Mouse (Mus musculus): Measurements from ENCODE around the gene Hrct1. TPM values are rescaled to one million over a fixed set of nuclear protein-coding genes. Genes with fewer than 3 reads are reported as not detected.

Hrct1 gene
- polyA plus RNA-seq (2015; fragmentation: Nextera tagmentation; extraction: Ambion mirVana): 11.8 and 19.3 TPM in 2 replicates

DNA sequence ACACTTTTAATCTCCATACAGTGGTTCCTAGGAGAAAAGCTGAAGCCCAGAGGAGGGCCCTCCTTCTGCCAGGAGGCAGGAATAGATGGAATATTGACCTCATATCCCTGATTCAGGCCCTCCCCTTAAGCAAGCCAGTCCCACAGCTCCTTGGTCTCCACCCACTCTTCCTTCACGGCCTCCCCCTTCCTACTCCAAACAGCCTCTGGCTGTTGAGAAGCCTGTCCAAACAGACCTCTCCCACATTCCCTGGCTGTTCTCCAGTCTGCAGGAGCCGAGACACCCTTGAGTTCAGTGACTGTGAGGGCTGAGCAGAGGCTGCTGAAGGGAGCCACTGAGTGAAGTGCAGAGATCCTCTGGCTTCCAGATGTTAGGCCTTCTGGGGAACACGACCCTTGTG is at the start of gene Hrct1:
Hrct1 (plus strand) TSS at position 194 of the 400 bp plus-strand sequence.
- 6% methylated on average over 3 of the region's 3 CpGs for WGBS
- H3K9ac ChIP-seq (replicated peaks; ENCODE audit: low read depth): no peak within 1 kb of the TSS; the same call in 1 of the 2 replicates

DNA sequence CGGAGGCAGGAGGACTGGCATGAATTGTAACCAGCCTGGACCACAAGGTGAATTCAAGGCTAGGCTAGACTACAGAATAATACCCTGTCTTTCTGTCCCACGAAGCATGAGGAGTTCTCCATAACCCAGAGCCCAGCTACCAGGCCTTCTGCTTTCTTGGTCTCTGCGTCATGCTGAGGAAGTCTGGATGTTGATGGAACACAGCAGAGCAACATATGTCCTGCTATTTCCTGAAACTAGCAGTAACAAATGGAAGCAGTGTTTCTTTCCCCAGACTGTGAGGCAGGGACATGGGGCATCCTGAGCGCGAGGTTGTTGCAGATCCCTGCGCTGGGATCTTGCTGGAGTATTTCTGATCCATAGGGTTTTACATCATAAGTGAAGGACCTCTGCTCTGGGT is 48.4 kb upstream of the Hrct1 start:
- DNase-seq (ENCODE audit: low spot score): no peak
- Histone ChIP-seq H3K4me1 (ENCODE audit: insufficient read depth, low read depth, low read length) (no peaks in the 10 kb centered on the region), H3K4me2 (replicated peaks; ENCODE audit: low read depth, low read length) (no peak overlapping the region), H3K9me3 (ENCODE audit: low read length) (no peaks in the 10 kb centered on the region), H3K4me3 (ENCODE audit: low read depth, low read length) (no peak overlapping the region), H3K27ac (ENCODE audit: low read length) (no peak overlapping the region), H3K36me3 (ENCODE audit: insufficient read depth, low read length) (peaks cover 19% of the 10 kb centered on the region; the same call in 1 of the 2 replicates), H3K9ac (replicated peaks; ENCODE audit: low read depth) (no peak overlapping the region), H3K27me3 (replicated peaks; ENCODE audit: insufficient read depth, low read length) (no peaks in the 10 kb centered on the region)
- no peak for TF ChIP-seq CTCF (IDR thresholded peaks at IDR 0.05)
- TF ChIP-seq EP300 (IDR thresholded peaks at IDR 0.05): no peak
- WGBS: 89% methylated on average over 6 of the region's 6 CpGs
- no peak for ATAC-seq

More for the DNA sequence above, at the start of gene Hrct1:
- DNase-seq (ENCODE audit: low spot score) (peak; percentile 98), ATAC-seq (peak; percentile 73)
- H3K36me3 ChIP-seq (ENCODE audit: insufficient read depth, low read length): no peaks in the 10 kb centered on the region
- no peak for TF ChIP-seq CTCF (IDR thresholded peaks at IDR 0.05)
- peak; percentile 92 for TF ChIP-seq EP300 (IDR thresholded peaks at IDR 0.05)
- H3K9me3 ChIP-seq (ENCODE audit: low read length): no peaks in the 10 kb centered on the region
- no peak within 1 kb of the TSS for H3K4me3 ChIP-seq (ENCODE audit: low read depth, low read length)
- H3K4me2 ChIP-seq (replicated peaks; ENCODE audit: low read depth, low read length): 0 out of 2 replicates have a peak within 1 kb of the TSS, but pooled peaks have one; percentile 8
- H3K4me1 ChIP-seq (ENCODE audit: insufficient read depth, low read depth, low read length): peaks cover 29% of the 10 kb centered on the region; the same call in 1 of the 2 replicates
- H3K27ac ChIP-seq (ENCODE audit: low read length): peak within 1 kb of the TSS; percentile 97
- H3K27me3 ChIP-seq (replicated peaks; ENCODE audit: insufficient read depth, low read length): no peaks in the 10 kb centered on the region

DNA sequence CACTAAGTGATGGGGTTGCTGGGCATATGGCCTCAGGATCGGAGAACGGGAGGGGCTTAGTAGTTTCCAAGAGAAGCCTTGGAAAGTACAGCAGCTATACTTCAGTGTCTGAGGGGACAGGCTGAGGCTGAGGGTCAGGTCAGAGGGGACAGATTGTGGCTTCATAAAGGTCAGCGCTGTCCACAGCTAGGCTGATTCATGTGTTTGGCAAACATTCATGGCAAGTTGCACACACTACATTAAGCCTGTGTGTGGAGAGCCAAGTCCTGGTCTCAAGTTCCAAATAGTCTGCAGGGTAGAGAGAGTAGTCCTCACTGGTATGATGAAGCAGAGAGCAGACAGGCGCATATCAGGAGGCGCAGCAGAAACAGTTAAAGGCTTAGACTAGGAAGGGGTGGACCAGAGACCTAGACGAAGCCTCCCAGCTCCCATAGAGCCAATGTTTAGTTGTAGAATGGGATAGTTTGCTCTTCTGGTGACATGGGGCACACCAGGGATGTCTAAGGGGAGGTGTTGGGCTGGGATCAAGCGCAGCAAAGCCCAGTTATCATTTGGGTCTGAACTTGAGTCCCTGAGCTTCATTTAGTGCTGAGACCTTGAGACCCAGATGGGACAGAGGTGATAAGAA is 47.5 kb upstream of the Hrct1 start:
- 83% methylated on average over 7 of the region's 7 CpGs for WGBS
- DNase-seq (ENCODE audit: low spot score) (no peak), ATAC-seq (no peak)
- no peaks in the 10 kb centered on the region for H3K27me3 ChIP-seq (replicated peaks; ENCODE audit: insufficient read depth, low read length)
- H3K4me2 ChIP-seq (replicated peaks; ENCODE audit: low read depth, low read length): no peak overlapping the region
- no peak for TF ChIP-seq EP300 (IDR thresholded peaks at IDR 0.05)
- no peak for TF ChIP-seq CTCF (IDR thresholded peaks at IDR 0.05)
- H3K27ac ChIP-seq (ENCODE audit: low read length): no peak overlapping the region
- no peaks in the 10 kb centered on the region for H3K9me3 ChIP-seq (ENCODE audit: low read length)
- H3K36me3 ChIP-seq (ENCODE audit: insufficient read depth, low read length): peaks cover 19% of the 10 kb centered on the region; the same call in 1 of the 2 replicates
- H3K4me3 ChIP-seq (ENCODE audit: low read depth, low read length): no peak overlapping the region
- no peak overlapping the region for H3K9ac ChIP-seq (replicated peaks; ENCODE audit: low read depth)
- H3K4me1 ChIP-seq (ENCODE audit: insufficient read depth, low read depth, low read length): no peaks in the 10 kb centered on the region

DNA sequence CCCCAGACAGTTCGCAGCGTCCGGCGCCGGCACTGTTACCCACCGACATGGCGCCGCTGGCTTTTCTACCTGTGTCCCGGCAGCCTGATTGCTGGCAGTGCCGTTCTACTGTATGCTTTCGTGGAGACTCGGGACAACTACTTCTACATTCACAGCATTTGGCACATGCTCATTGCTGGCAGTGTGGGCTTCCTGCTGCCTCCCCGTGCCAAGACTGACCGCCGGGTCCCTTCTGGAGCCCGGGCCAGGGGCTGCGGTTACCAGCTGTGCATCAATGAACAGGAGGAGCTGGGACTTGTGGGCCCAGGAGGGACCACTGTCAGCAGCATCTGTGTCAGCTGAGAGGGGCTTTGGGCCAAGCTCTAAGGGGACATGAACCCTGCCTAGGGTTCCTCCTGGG is 37.0 kb upstream of the Hrct1 start:
- H3K9me3 ChIP-seq (ENCODE audit: low read length): no peaks in the 10 kb centered on the region
- H3K4me2 ChIP-seq (replicated peaks; ENCODE audit: low read depth, low read length): no peak overlapping the region
- no peak overlapping the region for H3K9ac ChIP-seq (replicated peaks; ENCODE audit: low read depth)
- no peak for TF ChIP-seq EP300 (IDR thresholded peaks at IDR 0.05)
- no peaks in the 10 kb centered on the region for H3K36me3 ChIP-seq (ENCODE audit: insufficient read depth, low read length)
- no peak overlapping the region for H3K27ac ChIP-seq (ENCODE audit: low read length)
- peaks cover 2% of the 10 kb centered on the region; the same call in 1 of the 2 replicates for H3K4me1 ChIP-seq (ENCODE audit: insufficient read depth, low read depth, low read length)
- no peaks in the 10 kb centered on the region for H3K27me3 ChIP-seq (replicated peaks; ENCODE audit: insufficient read depth, low read length)
- no peak overlapping the region for H3K4me3 ChIP-seq (ENCODE audit: low read depth, low read length)
- 90% methylated on average over 17 of the region's 17 CpGs for WGBS
- no peak for ATAC-seq
- DNase-seq (ENCODE audit: low spot score): no peak

DNA sequence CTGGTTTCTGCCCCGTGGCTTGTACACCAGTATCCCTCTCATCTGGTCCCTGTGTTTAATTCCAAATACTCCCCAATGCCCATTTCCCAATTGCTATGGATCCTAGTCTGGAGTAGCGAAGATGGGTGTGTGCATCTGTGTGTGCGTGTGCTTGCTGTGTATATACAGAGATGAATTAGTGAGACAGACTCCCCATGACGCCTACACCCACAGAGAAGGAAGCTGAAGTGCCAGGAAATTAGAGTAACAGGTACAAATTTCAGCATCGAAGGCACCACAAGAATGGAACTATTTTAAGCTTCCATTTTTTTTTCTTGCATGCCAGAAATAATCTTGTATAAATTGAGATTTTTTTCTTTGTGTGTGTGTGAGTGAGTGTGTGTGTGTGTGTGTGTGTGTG is 36.0 kb upstream of the Hrct1 start:
- Histone ChIP-seq H3K9ac (replicated peaks; ENCODE audit: low read depth) (no peak overlapping the region), H3K27me3 (replicated peaks; ENCODE audit: insufficient read depth, low read length) (no peaks in the 10 kb centered on the region), H3K4me2 (replicated peaks; ENCODE audit: low read depth, low read length) (no peak overlapping the region), H3K36me3 (ENCODE audit: insufficient read depth, low read length) (no peaks in the 10 kb centered on the region), H3K9me3 (ENCODE audit: low read length) (no peaks in the 10 kb centered on the region), H3K4me1 (ENCODE audit: insufficient read depth, low read depth, low read length) (peaks cover 2% of the 10 kb centered on the region; the same call in 1 of the 2 replicates), H3K27ac (ENCODE audit: low read length) (no peak overlapping the region), H3K4me3 (ENCODE audit: low read depth, low read length) (no peak overlapping the region)
- no peak for ATAC-seq
- TF ChIP-seq EP300 (IDR thresholded peaks at IDR 0.05) (no peak), CTCF (IDR thresholded peaks at IDR 0.05) (no peak)
- no peak for DNase-seq (ENCODE audit: low spot score)
- WGBS: 71% methylated on average over 5 of the region's 5 CpGs

DNA sequence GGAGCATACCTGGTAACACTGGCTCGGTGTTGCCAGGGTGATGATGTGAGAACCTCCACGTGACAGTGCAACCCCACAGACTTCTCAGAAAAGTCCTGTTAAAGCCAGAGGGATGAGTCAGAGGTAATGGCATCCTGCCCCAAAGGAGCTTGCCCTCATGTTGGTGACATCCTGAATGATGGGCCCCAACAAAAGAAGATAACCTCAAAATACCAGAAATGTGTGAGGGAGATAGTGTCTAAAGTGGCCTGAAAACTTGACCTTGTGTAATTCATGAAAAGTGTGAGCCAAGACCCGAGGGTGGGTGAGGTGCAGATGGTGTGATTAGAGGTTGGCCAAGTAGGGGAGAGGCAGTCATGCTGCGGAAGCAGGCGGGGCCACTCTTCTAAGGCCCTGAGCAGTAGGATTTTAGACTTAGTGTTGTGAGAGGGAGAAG is 33.2 kb upstream of the Hrct1 start:
- Histone ChIP-seq H3K9me3 (ENCODE audit: low read length) (no peaks in the 10 kb centered on the region), H3K4me2 (replicated peaks; ENCODE audit: low read depth, low read length) (no peak overlapping the region), H3K36me3 (ENCODE audit: insufficient read depth, low read length) (no peaks in the 10 kb centered on the region), H3K9ac (replicated peaks; ENCODE audit: low read depth) (no peak overlapping the region), H3K27ac (ENCODE audit: low read length) (no peak overlapping the region), H3K4me1 (ENCODE audit: insufficient read depth, low read depth, low read length) (peaks cover 2% of the 10 kb centered on the region; the same call in 1 of the 2 replicates), H3K4me3 (ENCODE audit: low read depth, low read length) (no peak overlapping the region), H3K27me3 (replicated peaks; ENCODE audit: insufficient read depth, low read length) (no peaks in the 10 kb centered on the region)
- ATAC-seq (peak; percentile 66), DNase-seq (ENCODE audit: low spot score) (peak; percentile 69)
- TF ChIP-seq CTCF (IDR thresholded peaks at IDR 0.05) (no peak), EP300 (IDR thresholded peaks at IDR 0.05) (0 out of 2 replicates have a peak, but pooled peaks have one; percentile 46)
- 38% methylated on average over 5 of the region's 5 CpGs for WGBS
